Comparison of ENCODE assay signal across 22 mouse cellular contexts in genomic region chr4:44545669-44546068, GRCm38 (mm10).
A peak's percentile ranks its signal among the peaks of the same experiment; 100 is the strongest.
DNase-seq lines count a peak whose midpoint lies in the region; ATAC-seq and TF ChIP-seq lines count a peak whose summit lies in the region.
"Had no signal": no experiment of that assay in that cellular context is flagged by ENCODE, and none has a peak within 500 bp of the region (broad histone marks: within the 10 kb centered on the region; RNA-seq: fewer than 3 reads in every experiment).

No protein-coding gene starts in this region.

- peaks cover 24% of the 10 kb centered on the region for H3K4me1 ChIP-seq in liver, embryonic 12.5 days
- no peaks in the 10 kb centered on the region for H3K4me1 ChIP-seq in liver, embryonic 11.5 days (replicated peaks; ENCODE audit: control insufficient read depth, insufficient read depth, low read length)
- no peaks in the 10 kb centered on the region for H3K4me1 ChIP-seq in lung, adult 2 months (ENCODE audit: control insufficient read depth, insufficient read depth, low read length)
- H3K4me1 ChIP-seq: embryonic facial prominence, embryonic 10.5 days; embryonic facial prominence, embryonic 12.5 days; forebrain, embryonic 13.5 days; forebrain, embryonic 15.5 days had no signal

- peak overlapping the region; percentile 8; the same call in 1 of the 2 replicates for H3K27ac ChIP-seq in liver, embryonic 12.5 days
- H3K27ac ChIP-seq in liver, embryonic 11.5 days (ENCODE audit: low read depth, low read length), result no peak overlapping the region
- H3K27ac ChIP-seq: embryonic facial prominence, embryonic 10.5 days; embryonic facial prominence, embryonic 12.5 days; forebrain, embryonic 13.5 days; forebrain, embryonic 15.5 days had no signal

- no peak for TF ChIP-seq POLR2A in lung, adult 2 months (IDR thresholded peaks at IDR 0.05; ENCODE audit: borderline replicate concordance, extremely low read depth, low read depth, low read length)

- H3K9me3 ChIP-seq in liver, embryonic 12.5 days (replicated peaks), result no peaks in the 10 kb centered on the region
- H3K9me3 ChIP-seq in liver, embryonic 11.5 days (ENCODE audit: control insufficient read depth, low read length), result no peaks in the 10 kb centered on the region
- H3K9me3 ChIP-seq: embryonic facial prominence, embryonic 10.5 days; embryonic facial prominence, embryonic 12.5 days; forebrain, embryonic 13.5 days; forebrain, embryonic 15.5 days had no signal

- no peak for ATAC-seq in liver, embryonic 12.5 days
- ATAC-seq in liver, embryonic 11.5 days (replicated peaks; ENCODE audit: low FRiP score), result no peak
- ATAC-seq: CD4-positive, CD25-positive, alpha-beta regulatory T cell, adult 4 months; forebrain, embryonic 13.5 days; forebrain, embryonic 15.5 days; forebrain, postnatal 0 days had no signal

- DNase-seq in liver, embryonic 11.5 days (ENCODE audit: low spot score), result no peak
- DNase-seq in ES-CJ7 (ENCODE audit: low read depth, low spot score) (peak; percentile 61), ZHBTc4 (ENCODE audit: low read depth, low spot score) (peak; percentile 44)
- DNase-seq in lung, adult 2 months, result no peak
- no peak for DNase-seq in lung, postnatal 10 days
- DNase-seq: adrenal gland, adult 2 months; adrenal gland, postnatal 10 days; adrenal gland, postnatal 25 days; B cell, adult 2 months; cerebellum, adult 11-12 months; cerebellum, adult 2 months; cerebellum, adult 9-10 months; cerebellum, postnatal 10 days; cerebellum, postnatal 25 days; forebrain, postnatal 0 days had no signal

- no peak overlapping the region for H3K9ac ChIP-seq in liver, embryonic 12.5 days
- H3K9ac ChIP-seq in liver, embryonic 11.5 days (ENCODE audit: low read depth, low read length), result no peak overlapping the region
- H3K9ac ChIP-seq: embryonic facial prominence, embryonic 12.5 days; forebrain, embryonic 13.5 days; forebrain, embryonic 15.5 days; forebrain, postnatal 0 days had no signal

- WGBS in liver, embryonic 12.5 days (ENCODE audit: insufficient replicate concordance), result 11% methylated on average over 8 of the region's 8 CpGs
- WGBS in liver, embryonic 11.5 days, result 16% methylated on average over 8 of the region's 8 CpGs
- 19% methylated on average over 8 of the region's 8 CpGs for WGBS in lung, adult 2 months

- H3K27me3 ChIP-seq in liver, embryonic 12.5 days (replicated peaks), result peaks cover 24% of the 10 kb centered on the region
- peaks cover 4% of the 10 kb centered on the region; the same call in 1 of the 2 replicates for H3K27me3 ChIP-seq in liver, embryonic 11.5 days (replicated peaks; ENCODE audit: control insufficient read depth, insufficient read depth, low read length)
- H3K27me3 ChIP-seq: CH12.LX had no signal

- no peaks in the 10 kb centered on the region for H3K36me3 ChIP-seq in liver, embryonic 12.5 days
- no peaks in the 10 kb centered on the region for H3K36me3 ChIP-seq in liver, embryonic 11.5 days (ENCODE audit: control insufficient read depth, insufficient read depth, low read length)
- H3K36me3 ChIP-seq: embryonic facial prominence, embryonic 10.5 days; embryonic facial prominence, embryonic 12.5 days; forebrain, embryonic 15.5 days had no signal

- H3K4me2 ChIP-seq in liver, embryonic 12.5 days, result no peak overlapping the region
- H3K4me2 ChIP-seq in liver, embryonic 11.5 days, result no peak overlapping the region
- H3K4me2 ChIP-seq: embryonic facial prominence, embryonic 12.5 days; forebrain, embryonic 13.5 days; forebrain, embryonic 15.5 days had no signal

- H3K4me3 ChIP-seq in liver, embryonic 12.5 days, result no peak overlapping the region
- no peak overlapping the region for H3K4me3 ChIP-seq in liver, embryonic 11.5 days (ENCODE audit: low read depth, low read length)
- H3K4me3 ChIP-seq in lung, adult 2 months (replicated peaks; ENCODE audit: extremely low read depth, low read depth, low read length), result no peak overlapping the region
- H3K4me3 ChIP-seq: embryonic facial prominence, embryonic 10.5 days; embryonic facial prominence, embryonic 12.5 days; forebrain, embryonic 13.5 days; forebrain, embryonic 15.5 days had no signal

- no peak for TF ChIP-seq CTCF in lung, adult 2 months (IDR thresholded peaks at IDR 0.05; ENCODE audit: insufficient read depth, low read length)

Comparison
In these comparisons a context has a peak if more than half of its experiments do, and no peak if none do; other contexts are left out.
1. DNase-seq: peak in ES-CJ7 (single experiment) and ZHBTc4 (single experiment); none in liver, embryonic 11.5 days (single experiment), lung, adult 2 months (single experiment) and lung, postnatal 10 days (single experiment).